In genomic region chr7:19332709-19333352, GRCm38 (mm10) we compare ENCODE assay signal across 8 mouse cellular contexts. TPM values are rescaled to one million over a fixed set of nuclear protein-coding genes. Genes with fewer than 3 reads are reported as not detected.
A peak's percentile ranks its signal among the peaks of the same experiment; 100 is the strongest.
DNase-seq lines count a peak whose midpoint lies in the region; ATAC-seq lines count a peak whose summit lies in the region.

No protein-coding gene starts in this region.

- no peaks in the 10 kb centered on the region for H3K36me3 ChIP-seq in forebrain, embryonic 14.5 days (ENCODE audit: control insufficient read depth, insufficient read depth, low read length)
- no peaks in the 10 kb centered on the region for H3K36me3 ChIP-seq in liver, embryonic 16.5 days (ENCODE audit: control insufficient read depth, insufficient read depth)
- no peaks in the 10 kb centered on the region for H3K36me3 ChIP-seq in neural tube, embryonic 12.5 days

- peak overlapping the region; percentile 75; the same call in 1 of the 2 replicates for H3K27ac ChIP-seq in forebrain, embryonic 14.5 days (ENCODE audit: low read depth, low read length)
- H3K27ac ChIP-seq in liver, embryonic 16.5 days (ENCODE audit: low read length): peak overlapping the region; percentile 59; the same call in 1 of the 2 replicates
- no peak overlapping the region for H3K27ac ChIP-seq in neural tube, embryonic 12.5 days

- peak; percentile 97 for ATAC-seq in CD4-positive, CD25-positive, alpha-beta regulatory T cell, adult 4 months
- ATAC-seq in cerebellum, adult (ENCODE audit: insufficient number of reproducible peaks, low FRiP score, low TSS enrichment): peak; percentile 75; the same call in 1 of the 2 replicates
- ATAC-seq in forebrain, embryonic 14.5 days: peak; percentile 68
- peak; percentile 60 for ATAC-seq in liver, embryonic 16.5 days (ENCODE audit: low read depth)
- peak; percentile 37; the same call in 1 of the 2 replicates for ATAC-seq in neural tube, embryonic 12.5 days (ENCODE audit: low FRiP score, low read depth)

- intact Hi-C loops in heart, postnatal 10 days (cut with DNase I): no loop called here

- H3K4me1 ChIP-seq in forebrain, embryonic 14.5 days (ENCODE audit: control insufficient read depth, insufficient read depth, low read length): no peaks in the 10 kb centered on the region
- peaks cover 6% of the 10 kb centered on the region for H3K4me1 ChIP-seq in liver, embryonic 16.5 days (ENCODE audit: control insufficient read depth, low read depth, low read length)
- peaks cover 12% of the 10 kb centered on the region for H3K4me1 ChIP-seq in neural tube, embryonic 12.5 days

- H3K9ac ChIP-seq in forebrain, embryonic 14.5 days (ENCODE audit: low read length): peak overlapping the region; percentile 94
- H3K9ac ChIP-seq in liver, embryonic 16.5 days (ENCODE audit: low read depth, low read length): peak overlapping the region; percentile 61
- peak overlapping the region; percentile 81 for H3K9ac ChIP-seq in neural tube, embryonic 12.5 days

- H3K4me2 ChIP-seq in forebrain, embryonic 14.5 days (ENCODE audit: low read length): peak overlapping the region; percentile 92
- peak overlapping the region; percentile 81 for H3K4me2 ChIP-seq in liver, embryonic 16.5 days (ENCODE audit: low read depth, low read length)
- peak overlapping the region; percentile 90 for H3K4me2 ChIP-seq in neural tube, embryonic 12.5 days (replicated peaks)

- DNase-seq in forebrain, embryonic 14.5 days (ENCODE audit: low spot score): peak; percentile 77
- peak; percentile 90 to 92 for DNase-seq in heart, postnatal 10 days
- peak; percentile 73 to 80 for DNase-seq in kidney, postnatal 4 days
- DNase-seq in testis, postnatal 10 days (ENCODE audit: low spot score): peak; percentile 79

- no peaks in the 10 kb centered on the region for H3K27me3 ChIP-seq in forebrain, embryonic 14.5 days (replicated peaks; ENCODE audit: control insufficient read depth, insufficient read depth, low read length)
- H3K27me3 ChIP-seq in liver, embryonic 16.5 days (ENCODE audit: control insufficient read depth, insufficient read depth, low read depth, low read length): peaks cover 7% of the 10 kb centered on the region
- no peaks in the 10 kb centered on the region for H3K27me3 ChIP-seq in neural tube, embryonic 12.5 days (replicated peaks)

- H3K9me3 ChIP-seq in forebrain, embryonic 14.5 days (replicated peaks; ENCODE audit: control insufficient read depth, low read length): no peaks in the 10 kb centered on the region
- 0 out of 2 replicates have a peak, but pooled peaks cover 3% of the 10 kb centered on the region for H3K9me3 ChIP-seq in liver, embryonic 16.5 days (replicated peaks; ENCODE audit: control insufficient read depth, low read length)
- H3K9me3 ChIP-seq in neural tube, embryonic 12.5 days: no peaks in the 10 kb centered on the region

- peak overlapping the region; percentile 60 for H3K4me3 ChIP-seq in forebrain, embryonic 14.5 days (ENCODE audit: low read depth, low read length)
- H3K4me3 ChIP-seq in liver, embryonic 16.5 days (ENCODE audit: low read depth, low read length): peak overlapping the region; percentile 66
- peak overlapping the region; percentile 62 for H3K4me3 ChIP-seq in neural tube, embryonic 12.5 days

- under 1% methylated on average over 52 of the region's 52 CpGs for WGBS in forebrain, embryonic 14.5 days
- WGBS in liver, embryonic 16.5 days (ENCODE audit: insufficient replicate concordance): under 1% methylated on average over 52 of the region's 52 CpGs
- under 1% methylated on average over 48 of the region's 52 CpGs for WGBS in neural tube, embryonic 12.5 days

RNA-seq across cellular contexts. Expression of gene Ercc1, which starts 11.7 kb away (rescaled TPM):
- polyA plus RNA-seq in CD4-positive, CD25-positive, alpha-beta regulatory T cell, adult 4 months (2017; shearing (Covaris generic)): 10 to 100 TPM; 71.2 to 78.1 TPM
- polyA plus RNA-seq in forebrain, embryonic 14.5 days (2014; fragmentation: Nextera tagmentation; extraction: Ambion mirVana): 99.5 and 101 TPM in 2 replicates
- 10 to 100 TPM; 40.1 to 43.2 TPM for total RNA-seq in heart, postnatal 10 days (2021)
- polyA plus RNA-seq in liver, embryonic 16.5 days (2015; fragmentation: Nextera tagmentation; extraction: Ambion mirVana): 11.4 and 14.5 TPM in 2 replicates
- 103 and 104 TPM in 2 replicates for polyA plus RNA-seq in neural tube, embryonic 12.5 days (2016; fragmentation: Nextera tagmentation; extraction: Ambion mirVana)

RNA-seq across cellular contexts. Expression of gene Fosb, which starts 23.0 kb away (rescaled TPM):
- polyA plus RNA-seq in CD4-positive, CD25-positive, alpha-beta regulatory T cell, adult 4 months (2017; shearing (Covaris generic)): 1 to 10 TPM in 1 of 2 experiments, under 1 TPM in 1; 0.35 to 2.7 TPM
- 0.17 TPM in 1 of 2 replicates, not detected in the other for polyA plus RNA-seq in forebrain, embryonic 14.5 days (2014; fragmentation: Nextera tagmentation; extraction: Ambion mirVana)
- total RNA-seq in heart, postnatal 10 days (2021): under 1 TPM; 0.48 to 0.60 TPM
- polyA plus RNA-seq in liver, embryonic 16.5 days (2015; fragmentation: Nextera tagmentation; extraction: Ambion mirVana): not detected in 2 replicates
- polyA plus RNA-seq in neural tube, embryonic 12.5 days (2016; fragmentation: Nextera tagmentation; extraction: Ambion mirVana): 0.08 TPM in 1 of 2 replicates, not detected in the other

RNA-seq across cellular contexts. Expression of gene Cd3eap, which starts 26.5 kb away (rescaled TPM):
- polyA plus RNA-seq in CD4-positive, CD25-positive, alpha-beta regulatory T cell, adult 4 months (2017; shearing (Covaris generic)): 10 to 100 TPM; 15.8 to 17.6 TPM
- 18.4 and 20.0 TPM in 2 replicates for polyA plus RNA-seq in forebrain, embryonic 14.5 days (2014; fragmentation: Nextera tagmentation; extraction: Ambion mirVana)
- total RNA-seq in heart, postnatal 10 days (2021): 10 to 100 TPM in 1 of 2 experiments, 1 to 10 TPM in 1; 8.2 to 11.0 TPM
- polyA plus RNA-seq in liver, embryonic 16.5 days (2015; fragmentation: Nextera tagmentation; extraction: Ambion mirVana): 6.8 TPM in 2 replicates
- polyA plus RNA-seq in neural tube, embryonic 12.5 days (2016; fragmentation: Nextera tagmentation; extraction: Ambion mirVana): 18.2 and 19.8 TPM in 2 replicates

RNA-seq across cellular contexts. Expression of gene Ppp1r13l, which starts 26.7 kb away (rescaled TPM):
- not detected for polyA plus RNA-seq in CD4-positive, CD25-positive, alpha-beta regulatory T cell, adult 4 months (2017; shearing (Covaris generic))
- polyA plus RNA-seq in forebrain, embryonic 14.5 days (2014; fragmentation: Nextera tagmentation; extraction: Ambion mirVana): 1.1 and 1.3 TPM in 2 replicates
- 10 to 100 TPM; 23.1 to 40.1 TPM for total RNA-seq in heart, postnatal 10 days (2021)
- 0.57 and 0.85 TPM in 2 replicates for polyA plus RNA-seq in liver, embryonic 16.5 days (2015; fragmentation: Nextera tagmentation; extraction: Ambion mirVana)
- 3.1 and 3.2 TPM in 2 replicates for polyA plus RNA-seq in neural tube, embryonic 12.5 days (2016; fragmentation: Nextera tagmentation; extraction: Ambion mirVana)

RNA-seq across cellular contexts. Expression of gene Ercc2, which starts 49.0 kb away (rescaled TPM):
- polyA plus RNA-seq in CD4-positive, CD25-positive, alpha-beta regulatory T cell, adult 4 months (2017; shearing (Covaris generic)): 10 to 100 TPM; 10.1 to 11.6 TPM
- 12.9 and 15.2 TPM in 2 replicates for polyA plus RNA-seq in forebrain, embryonic 14.5 days (2014; fragmentation: Nextera tagmentation; extraction: Ambion mirVana)
- 10 to 100 TPM; 10.3 to 12.3 TPM for total RNA-seq in heart, postnatal 10 days (2021)
- 5.9 and 6.2 TPM in 2 replicates for polyA plus RNA-seq in liver, embryonic 16.5 days (2015; fragmentation: Nextera tagmentation; extraction: Ambion mirVana)
- 24.0 and 27.5 TPM in 2 replicates for polyA plus RNA-seq in neural tube, embryonic 12.5 days (2016; fragmentation: Nextera tagmentation; extraction: Ambion mirVana)

Comparison
In these comparisons a context has a peak if more than half of its experiments do, and no peak if none do; other contexts are left out.
1. ATAC-seq: peak in every context shown above with its lines; median percentile 97 in CD4-positive, CD25-positive, alpha-beta regulatory T cell, adult 4 months; 75 in cerebellum, adult; 68 in forebrain, embryonic 14.5 days; 60 in liver, embryonic 16.5 days; 37 in neural tube, embryonic 12.5 days.